Mouse (Mus musculus): ENCODE data around the gene Mrpl22.
"Not testable (repeated sequence)": the region's sequence is repeated elsewhere in the genome, so short reads cannot be mapped to it uniquely, and the experiment has no call there.

Mrpl22 gene

DNA sequence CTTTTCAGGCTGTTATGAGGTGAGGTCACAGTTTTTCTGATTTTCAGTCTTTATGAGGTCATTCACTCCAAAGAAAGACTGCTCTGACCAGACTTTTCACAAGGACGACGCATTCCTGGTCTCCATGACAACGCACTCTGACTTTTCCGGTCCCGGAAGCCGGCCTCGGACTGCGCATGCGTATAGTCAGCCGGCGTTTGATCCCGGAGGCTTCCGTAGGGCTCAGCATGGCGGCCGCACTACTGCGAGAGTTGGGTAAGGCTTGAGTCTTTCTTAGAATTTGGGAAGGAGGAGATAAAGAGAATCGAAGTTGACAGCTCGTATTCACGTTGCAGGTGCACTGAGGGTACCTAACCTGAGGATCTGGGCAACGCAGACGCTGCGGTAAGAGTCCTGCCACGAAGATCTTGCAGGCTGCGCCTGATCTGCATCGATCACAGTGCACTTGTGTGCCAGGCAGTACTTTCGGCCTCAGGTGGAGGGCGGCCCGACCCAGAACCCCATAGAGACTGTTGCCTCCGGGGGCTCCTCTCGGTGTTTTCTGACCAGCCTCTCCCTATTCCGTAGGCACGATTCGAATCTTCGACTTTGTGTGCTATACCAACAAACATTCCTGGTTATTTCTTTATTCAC, at the start of gene Mrpl22:
Gene Mrpl22 (plus strand): TSS at position 203 of the 633 bp plus-strand sequence.
- peak; percentile 94 for DNase-seq (ENCODE audit: low read depth, low spot score)

DNA sequence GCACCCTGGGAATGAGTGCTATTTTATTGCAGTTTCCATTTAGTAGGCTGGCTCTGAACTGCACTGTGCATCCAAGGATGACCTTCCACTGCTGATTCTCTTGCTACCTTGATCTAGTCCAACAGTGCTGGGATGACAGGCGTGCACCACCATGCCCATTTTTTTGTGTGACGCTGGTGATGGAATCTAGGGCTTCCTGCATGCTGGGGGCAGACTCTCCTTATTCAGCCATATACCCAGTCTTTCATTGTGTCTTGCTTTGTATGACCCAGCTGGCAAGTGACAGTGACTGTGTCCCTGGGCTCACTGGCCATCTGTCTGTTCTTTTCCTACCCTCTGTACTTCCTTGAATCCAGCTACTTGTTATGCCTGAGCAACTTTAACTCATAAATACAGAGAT, 47.8 kb upstream of the Mrpl22 start:
- no peak for DNase-seq (ENCODE audit: low read depth, low spot score)

DNA sequence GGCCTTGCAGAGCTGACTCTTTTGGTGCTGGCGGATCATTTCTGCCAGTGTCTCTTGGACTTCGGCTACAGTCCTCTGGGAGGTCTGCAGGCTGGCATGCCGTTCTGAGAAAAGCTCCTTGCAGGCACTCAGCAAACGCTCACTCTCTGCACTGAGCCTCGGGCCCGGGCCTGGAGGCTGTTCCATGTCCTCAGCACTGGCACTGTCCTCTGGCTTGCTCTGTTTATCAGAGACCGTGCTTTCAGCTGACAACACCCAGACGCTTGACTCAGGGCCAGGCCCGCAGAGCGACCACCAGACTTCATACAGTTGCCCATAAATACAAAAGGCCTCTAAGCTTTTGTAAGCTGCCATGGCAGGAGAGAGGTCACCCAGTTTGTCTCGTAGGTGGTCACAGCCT, 46.4 kb upstream of the Mrpl22 start:
- DNase-seq (ENCODE audit: low read depth, low spot score): no peak

DNA sequence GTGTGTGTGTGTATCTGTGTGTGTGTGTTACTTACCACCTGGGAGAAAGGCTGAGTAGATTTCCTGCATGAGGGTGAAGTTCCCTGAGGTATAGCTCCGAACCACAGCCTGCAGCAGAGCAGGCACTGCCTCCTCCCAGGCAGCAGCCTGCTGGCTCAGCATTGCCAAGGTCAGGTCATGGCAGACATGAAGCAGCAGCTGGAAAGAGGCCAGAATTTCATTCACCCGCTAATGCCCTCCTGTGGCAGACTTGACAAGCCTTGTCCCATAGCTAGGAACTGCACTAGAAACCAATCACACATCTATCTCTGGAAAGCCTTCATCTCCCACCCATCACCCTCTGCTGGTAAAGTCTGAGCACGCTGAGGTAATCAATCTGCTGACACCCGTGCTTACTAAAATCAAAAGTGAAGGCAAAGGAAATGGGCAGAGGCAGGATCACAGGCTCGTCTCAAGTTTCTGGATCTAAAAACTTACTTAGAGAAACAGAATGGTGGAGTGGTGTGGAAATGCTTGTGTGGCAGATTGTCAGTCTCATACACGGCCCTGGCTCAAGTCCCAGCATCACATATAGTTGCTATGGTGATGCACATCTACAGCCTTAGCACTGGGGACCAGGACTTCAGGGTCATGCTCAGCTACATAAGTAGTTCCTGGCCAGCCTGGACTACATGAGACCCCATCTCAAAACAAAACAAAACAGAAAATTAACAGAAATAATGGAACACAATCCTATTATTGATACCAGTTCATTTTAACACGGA, 44.9 kb upstream of the Mrpl22 start:
- DNase-seq (ENCODE audit: low read depth, low spot score): no peak

DNA sequence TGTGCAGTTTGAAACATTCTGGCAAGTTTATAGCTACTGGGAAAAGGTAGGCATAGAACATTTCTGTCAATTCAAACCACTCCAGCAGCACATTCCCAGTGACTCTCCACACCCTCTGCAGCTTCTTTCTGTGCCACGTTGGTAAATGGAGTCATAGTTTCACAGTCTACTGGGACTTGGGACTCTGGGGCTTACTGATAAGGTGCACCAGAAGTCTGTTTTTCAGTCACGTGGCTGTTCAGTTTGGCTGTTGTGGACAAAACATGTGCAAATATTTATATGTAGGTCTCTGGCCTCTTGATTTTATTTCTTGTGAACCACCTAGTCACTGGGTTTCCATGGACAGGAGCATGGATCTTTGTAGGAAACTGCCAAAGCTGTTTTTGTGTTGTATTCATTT, 43.9 kb upstream of the Mrpl22 start:
- peak; percentile 50 for DNase-seq (ENCODE audit: low read depth, low spot score)

DNA sequence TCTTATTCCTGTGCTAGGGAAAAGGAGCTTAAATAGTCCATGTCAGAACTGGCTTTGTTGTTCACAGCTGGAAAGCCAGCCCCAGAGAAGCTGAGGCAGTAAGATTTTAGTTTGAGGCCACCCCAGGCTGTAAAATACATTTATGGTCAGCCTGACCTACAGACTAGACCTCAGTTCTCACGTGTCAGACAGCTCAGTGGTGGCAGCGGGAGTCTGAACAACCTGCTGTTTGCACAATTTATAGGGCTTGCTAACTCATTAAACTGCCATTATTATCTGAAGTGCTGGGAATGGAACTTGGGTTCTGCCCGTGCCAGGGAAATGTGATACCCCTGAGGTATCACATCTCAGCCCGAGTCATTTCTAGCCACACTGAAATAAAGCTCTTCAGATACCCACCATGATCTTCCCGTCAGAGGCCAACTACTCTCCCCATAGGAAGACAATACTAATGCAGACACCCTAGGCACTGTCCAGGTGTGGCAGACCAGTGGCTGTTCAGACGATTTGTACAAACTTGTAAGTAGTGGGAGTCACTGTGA, 42.1 kb upstream of the Mrpl22 start:
- no peak for DNase-seq (ENCODE audit: low read depth, low spot score)

DNA sequence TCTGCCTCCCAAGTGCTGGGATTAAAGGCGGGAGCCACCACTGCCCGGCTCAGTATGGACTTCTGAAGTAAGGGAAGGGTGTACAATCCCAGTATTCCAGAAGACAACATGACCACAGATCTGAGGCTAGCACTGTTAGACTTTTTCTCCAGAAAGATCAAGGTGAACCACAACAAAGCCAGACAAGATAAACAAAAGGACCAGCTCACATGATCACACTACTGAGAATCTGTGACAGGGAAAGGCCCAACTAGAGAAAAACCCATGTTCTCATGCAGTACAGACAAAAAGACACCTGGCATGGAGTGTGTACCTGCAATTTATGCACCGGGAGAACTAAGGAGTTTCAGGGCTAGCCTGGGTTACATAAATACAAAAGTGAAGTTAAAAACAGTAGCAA, 39.4 kb upstream of the Mrpl22 start:
- DNase-seq (ENCODE audit: low read depth, low spot score): no peak

DNA sequence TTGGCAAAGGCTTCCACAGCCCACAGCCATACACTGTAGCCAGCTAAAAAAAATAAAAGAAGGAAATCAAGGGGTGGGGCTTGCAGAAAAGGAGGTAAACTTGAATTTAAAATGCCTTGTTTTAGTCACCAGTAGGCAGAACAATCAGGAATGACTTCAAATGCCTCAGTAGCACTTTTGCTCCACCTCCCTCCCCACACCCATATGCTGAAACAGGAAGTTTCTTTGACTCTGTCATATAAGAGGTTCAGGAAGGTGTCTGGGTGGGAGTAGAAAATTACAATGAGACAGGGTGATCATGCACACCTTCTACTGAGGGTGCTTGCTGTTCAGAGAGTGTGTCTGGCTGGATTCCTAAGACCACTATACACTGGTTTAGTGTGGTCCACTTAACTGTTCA, 36.6 kb upstream of the Mrpl22 start:
- no peak for DNase-seq (ENCODE audit: low read depth, low spot score)

DNA sequence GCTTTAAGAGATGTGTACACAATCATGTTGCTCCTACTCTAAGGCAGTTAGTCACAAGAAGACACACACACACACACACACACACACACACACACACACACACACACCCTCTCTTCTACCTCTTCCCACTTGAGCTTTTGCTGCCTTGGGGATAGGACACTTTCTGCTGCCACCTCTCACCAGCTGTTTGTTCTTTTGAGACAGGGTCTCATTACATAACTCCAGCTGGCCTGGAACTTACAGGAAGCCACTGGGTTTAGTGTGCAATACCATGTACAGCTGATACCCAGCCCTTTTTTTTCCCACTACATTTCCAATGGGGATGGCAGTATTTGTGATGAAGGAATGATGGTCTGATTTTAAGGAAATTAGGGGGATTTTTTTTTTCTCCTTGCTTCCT, 36.2 kb upstream of the Mrpl22 start:
- DNase-seq (ENCODE audit: low read depth, low spot score): no peak

DNA sequence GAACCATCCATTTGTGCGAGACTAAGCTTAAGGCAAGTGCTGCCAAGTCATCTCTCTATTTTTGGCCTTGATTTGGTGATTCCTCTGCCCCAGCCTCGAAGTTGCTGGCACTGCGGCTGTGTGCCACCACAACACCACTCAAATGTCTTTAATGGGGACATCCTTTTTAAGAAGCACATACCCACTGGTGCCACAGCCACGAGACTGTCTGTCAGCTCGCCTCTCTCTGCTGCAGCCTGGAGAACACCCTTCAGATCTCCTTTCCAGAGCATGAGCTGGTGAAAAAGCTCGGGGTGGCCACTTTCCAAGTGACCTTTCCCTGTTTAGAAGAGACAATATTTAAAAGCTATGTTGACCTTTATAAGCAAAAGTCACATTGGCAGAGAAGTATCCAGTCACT, 34.8 kb upstream of the Mrpl22 start:
- DNase-seq (ENCODE audit: low read depth, low spot score): no peak

DNA sequence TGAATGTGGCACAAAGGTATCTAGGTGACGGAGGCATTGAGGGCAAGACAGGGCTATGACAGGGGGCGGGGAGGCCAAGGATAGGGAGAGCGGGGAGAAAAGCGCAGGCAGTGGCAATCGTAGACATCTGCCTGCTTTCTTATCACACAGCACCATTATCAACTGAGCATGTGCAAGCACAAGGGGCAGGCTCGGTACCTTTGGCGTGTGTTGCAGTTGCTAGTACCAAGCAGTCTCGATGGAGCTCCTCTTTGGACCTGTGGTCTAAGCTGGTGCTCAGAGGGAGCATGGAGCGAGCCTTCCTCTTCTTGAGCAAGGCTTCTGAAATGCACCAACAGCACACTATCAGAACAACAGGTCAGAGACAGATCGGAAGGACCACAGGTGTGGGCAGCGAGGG, 32.6 kb upstream of the Mrpl22 start:
- DNase-seq (ENCODE audit: low read depth, low spot score): no peak

DNA sequence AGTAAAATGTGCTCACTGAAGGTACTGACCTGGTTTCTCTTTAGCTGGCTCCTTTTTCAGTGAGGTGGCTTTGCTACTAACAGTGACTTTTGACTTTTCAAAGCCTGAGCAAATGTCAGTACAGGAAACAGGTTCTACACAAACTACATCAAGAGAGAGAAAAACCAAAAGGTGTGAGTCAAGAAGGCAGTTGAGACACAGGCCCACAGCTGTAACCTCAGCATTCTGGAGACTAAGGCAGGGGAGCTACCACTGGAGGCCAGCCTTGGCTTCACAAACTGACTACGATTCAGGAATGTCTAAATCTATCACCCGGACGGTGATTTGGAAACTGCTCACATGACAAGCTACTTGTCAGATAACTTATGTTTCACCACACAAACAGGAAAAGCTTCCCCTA, 32.0 kb upstream of the Mrpl22 start:
- no peak for DNase-seq (ENCODE audit: low read depth, low spot score)

DNA sequence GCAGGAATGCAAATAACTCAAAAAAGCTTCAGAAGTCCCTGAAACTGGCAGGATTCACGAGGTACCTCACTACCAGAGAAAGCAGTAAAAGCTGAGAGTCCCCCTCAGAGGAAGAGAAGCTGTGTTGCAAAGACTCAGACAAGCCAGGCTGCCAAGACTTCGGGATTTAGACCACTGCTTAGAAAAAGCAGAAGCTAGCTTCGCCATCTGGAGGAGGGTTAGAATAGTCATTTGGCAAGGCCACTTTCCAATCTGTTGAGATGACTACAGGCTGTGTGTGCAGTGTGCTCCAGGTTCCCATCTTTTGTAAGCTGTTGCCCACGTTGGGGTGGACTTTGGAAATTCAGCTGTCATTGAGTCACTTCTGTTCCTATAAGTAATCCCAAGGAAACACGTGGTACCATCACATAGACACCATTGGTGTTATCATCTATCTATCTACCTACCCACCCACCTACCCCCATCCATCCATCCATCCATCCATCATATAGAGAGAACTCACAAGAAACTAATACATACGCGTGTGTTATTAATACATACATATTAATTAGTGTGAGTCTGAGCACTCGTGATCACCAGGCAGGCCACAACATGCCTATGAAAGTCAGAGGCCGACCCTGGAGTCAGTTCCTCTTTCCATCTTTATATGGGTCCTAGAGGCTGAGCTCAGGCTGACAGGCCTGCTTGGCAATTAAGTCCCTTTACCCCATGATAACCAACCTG, 27.6 kb upstream of the Mrpl22 start:
- no peak for DNase-seq (ENCODE audit: low read depth, low spot score)

DNA sequence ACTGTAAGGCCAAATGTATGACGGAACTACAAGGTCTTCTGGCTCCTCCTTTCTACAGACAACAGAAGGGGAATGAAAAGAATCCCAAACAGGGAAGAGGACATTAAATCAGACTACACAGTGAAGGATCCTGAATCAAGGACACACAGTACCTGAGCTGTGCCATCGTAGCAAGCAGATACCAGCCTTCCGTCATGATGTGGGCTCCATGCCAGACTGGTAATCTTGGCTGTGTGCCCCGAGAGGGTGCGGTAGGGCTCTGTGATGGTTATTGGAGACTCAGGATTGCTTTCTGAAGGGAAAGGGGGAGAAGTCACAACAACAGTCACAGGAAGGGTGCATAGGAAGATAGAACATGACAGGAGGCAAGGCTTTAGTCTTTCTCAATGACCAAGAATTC, 25.2 kb upstream of the Mrpl22 start:
- DNase-seq (ENCODE audit: low read depth, low spot score): no peak

DNA sequence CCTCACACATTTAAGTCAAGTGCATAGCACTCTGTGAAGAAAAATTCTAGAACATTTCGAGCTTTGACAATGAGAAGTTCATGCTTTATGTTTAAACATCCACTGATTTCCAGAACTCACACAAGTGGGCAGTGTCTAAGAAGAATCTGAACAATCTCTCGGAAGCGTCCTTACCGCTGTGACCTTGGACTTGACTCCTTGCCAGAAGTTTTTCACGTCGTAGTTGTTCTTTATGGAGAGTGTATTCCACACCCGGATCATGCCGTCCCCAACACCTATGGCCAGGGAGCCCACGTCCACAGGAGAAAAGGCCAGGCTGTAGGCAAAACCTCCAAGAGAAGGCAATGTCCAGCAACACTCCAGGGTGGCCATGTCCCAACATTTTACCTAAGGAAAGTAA, 16.0 kb upstream of the Mrpl22 start:
- DNase-seq (ENCODE audit: low read depth, low spot score): no peak

DNA sequence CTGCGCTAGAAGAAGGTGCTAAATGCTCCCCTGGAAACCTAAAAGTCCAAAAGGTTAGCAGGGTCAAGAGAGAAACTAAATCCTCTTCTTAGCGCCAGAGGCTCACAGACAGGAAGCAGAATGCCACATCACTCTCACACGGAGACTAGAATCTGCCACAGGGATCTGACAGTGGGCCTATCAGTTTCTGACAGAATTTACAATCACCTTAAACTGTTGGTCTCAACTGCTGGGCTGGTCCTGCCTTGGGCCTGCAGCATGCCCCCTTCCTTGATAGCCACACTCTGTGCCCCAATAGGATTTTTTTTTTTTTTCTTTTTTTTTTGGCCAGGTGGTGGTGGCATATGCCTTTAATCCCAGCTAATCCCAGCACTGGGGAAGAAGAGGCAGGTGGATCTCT, 14.6 kb upstream of the Mrpl22 start:
- no peak for DNase-seq (ENCODE audit: low read depth, low spot score)

DNA sequence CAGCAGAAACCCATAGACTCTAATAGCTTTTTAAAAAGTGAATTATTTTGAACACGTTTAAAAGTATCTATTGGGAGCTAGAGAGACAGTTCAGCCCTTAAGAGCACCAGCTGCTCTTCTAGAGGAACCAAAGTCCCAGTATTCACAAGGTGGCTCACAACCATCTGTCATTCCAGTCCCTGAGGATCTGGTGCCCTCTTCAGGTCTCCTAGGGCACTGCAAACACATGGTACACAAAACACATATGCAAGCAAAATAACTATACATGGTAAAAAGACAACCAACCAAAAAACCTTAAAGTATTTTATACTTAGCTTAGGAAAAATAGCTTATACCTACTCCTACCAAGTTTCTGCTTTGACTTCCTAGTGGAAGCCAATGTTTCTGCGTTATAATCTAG, 6.4 kb upstream of the Mrpl22 start:
- no peak for DNase-seq (ENCODE audit: low read depth, low spot score)

DNA sequence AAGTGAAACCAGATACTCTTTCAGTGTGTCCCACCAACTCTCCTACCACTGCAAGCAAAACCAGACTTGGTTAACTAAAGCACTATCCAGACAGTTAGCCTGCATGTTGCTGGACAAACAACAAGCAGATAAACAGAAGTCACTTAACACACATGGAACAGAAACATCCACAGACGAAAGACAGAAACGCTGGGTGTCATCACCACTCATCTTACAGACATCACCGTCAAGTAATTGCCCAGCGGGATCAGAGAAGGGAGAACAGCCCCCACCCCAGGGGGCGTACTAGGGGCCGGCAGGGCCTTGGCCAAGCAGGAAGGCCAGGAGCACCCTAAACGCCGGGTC, 3.7 kb upstream of the Mrpl22 start:
- DNase-seq (ENCODE audit: low read depth, low spot score): no peak

DNA sequence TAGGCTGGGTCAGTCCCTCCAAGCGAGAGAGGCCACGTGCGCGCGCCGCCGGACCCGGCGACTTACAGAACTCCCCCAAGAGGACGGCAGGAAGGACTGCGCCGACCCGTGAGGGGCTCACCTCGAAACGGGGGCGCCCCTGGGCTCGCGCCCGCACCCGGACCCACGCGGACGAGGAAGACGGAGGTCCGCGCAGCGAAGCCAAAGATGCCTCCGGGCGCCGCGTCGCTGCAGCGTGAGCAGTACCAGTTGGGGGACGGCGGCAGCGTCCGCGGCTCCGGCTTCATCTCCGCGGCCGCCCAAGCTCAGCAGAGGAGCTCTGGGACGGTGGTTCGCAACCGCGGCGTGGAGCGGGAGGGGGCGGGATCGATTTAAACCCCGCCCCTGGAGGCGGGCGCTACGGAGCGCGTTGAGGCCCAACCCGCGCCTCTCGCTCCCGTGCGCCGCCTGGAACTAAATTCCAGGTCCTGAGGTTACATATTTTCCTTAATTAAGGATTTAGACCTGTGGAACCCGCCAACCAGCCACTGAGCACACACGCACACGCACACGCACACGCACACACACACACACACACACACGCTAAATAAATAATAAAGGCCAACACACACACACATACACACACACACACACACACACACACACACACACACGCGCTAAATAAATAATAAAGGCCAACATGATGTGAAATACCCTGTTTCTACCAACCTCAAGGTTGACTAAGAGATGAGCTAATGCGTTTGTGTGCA, 3.1 kb upstream of the Mrpl22 start, which contains the start of gene Gemin5:
Gene Gemin5 (minus strand): TSS at position 373 of the 749 bp plus-strand sequence.
- peak; percentile 76 for DNase-seq (ENCODE audit: low read depth, low spot score)

DNA sequence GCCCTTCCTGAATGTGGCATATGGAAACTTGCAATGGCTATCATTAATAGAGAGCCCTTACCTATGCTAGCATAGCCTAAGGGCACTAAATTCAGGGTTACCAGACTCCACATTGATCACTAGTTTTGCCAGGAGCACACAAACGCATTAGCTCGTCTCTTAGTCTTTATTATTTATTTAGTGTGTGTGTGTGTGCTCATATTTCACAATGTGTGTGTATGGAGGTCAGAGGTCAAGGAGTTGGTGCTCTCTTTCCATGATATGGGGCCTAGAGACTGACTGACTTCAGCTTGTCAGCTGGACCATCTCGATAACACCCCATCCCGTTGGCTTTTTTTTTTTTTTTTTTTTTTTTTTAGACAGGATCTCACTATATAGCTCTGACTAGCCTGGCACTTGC, 1.8 kb upstream of the Mrpl22 start:
- no peak for DNase-seq (ENCODE audit: low read depth, low spot score)

DNA sequence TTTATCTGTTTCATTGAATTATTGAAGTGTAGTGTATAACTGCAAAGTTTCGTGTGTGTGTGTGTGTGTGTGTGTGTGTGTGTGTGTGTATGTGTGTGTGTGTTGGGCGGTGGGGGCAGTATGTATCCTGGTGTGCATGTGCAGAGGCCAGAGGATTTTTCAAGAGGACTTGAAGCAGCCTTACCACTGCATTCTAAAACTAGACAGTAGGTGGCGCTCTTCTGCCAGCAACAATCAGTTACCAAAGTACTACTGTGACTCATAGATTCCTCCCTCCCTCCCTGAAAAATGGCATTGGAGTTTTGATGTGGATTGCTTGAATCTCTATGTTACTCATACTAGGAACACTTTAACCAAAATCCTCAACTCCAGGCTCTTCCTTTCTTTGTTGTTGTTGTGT, 8.1 kb downstream of the Mrpl22 start:
- peak; percentile 90 for DNase-seq (ENCODE audit: low read depth, low spot score)

DNA sequence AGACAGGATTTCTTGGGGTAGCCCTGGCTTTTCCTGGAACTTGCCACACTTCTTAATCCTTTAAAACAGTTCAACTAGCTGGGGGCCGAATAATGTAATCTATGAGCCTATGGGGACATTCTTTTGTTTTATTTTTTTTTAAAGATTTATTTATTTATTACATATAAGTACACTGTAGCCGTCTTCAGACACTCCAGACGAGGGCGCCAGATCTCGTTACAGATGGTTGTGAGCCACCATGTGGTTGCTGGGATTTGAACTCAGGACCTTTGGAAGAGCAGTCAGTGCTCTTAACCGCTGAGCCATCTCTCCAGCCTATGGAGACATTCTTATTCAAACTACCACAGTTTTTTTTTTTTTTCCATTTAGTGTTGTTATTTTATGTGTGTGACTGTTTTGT, 8.5 kb downstream of the Mrpl22 start:
- not testable (repeated sequence) for DNase-seq (ENCODE audit: low read depth, low spot score)
